Mouse (Mus musculus) heart, embryonic 13.5 days (tissue): Measurements from ENCODE around the gene Olfr883. TPM values are rescaled to one million over a fixed set of nuclear protein-coding genes. Genes with fewer than 3 reads are reported as not detected.

Source experiments
- ATAC-seq: fragments of 200-750 bp; cut with Nextera tagmentation; 2 replicates; pipeline ENCODE4 v1.8.0; 2017; ENCODE audit warnings: moderate TSS enrichment; ENCODE audit not compliant: insufficient number of reproducible peaks, low FRiP score, low TSS enrichment; ENCODE audit errors: extremely low read depth
- H3K27ac ChIP-seq: fragments of 300-500 bp; sonication (generic); replicated peaks from 2 replicates; pipeline ENCODE4 v1.5.1; 2015; ENCODE audit warnings: moderate library complexity, mild to moderate bottlenecking, inconsistent platforms
- H3K27me3 ChIP-seq: fragments of 300-500 bp; sonication (generic); replicated peaks from 2 replicates; pipeline ENCODE4 v1.6.1; 2015; ENCODE audit warnings: mild to moderate bottlenecking, inconsistent platforms
- H3K36me3 ChIP-seq: fragments of 300-500 bp; sonication (generic); 2 replicates; pipeline ENCODE4 v1.6.1; 2015; ENCODE audit warnings: mild to moderate bottlenecking, inconsistent platforms
- H3K4me1 ChIP-seq: fragments of 300-500 bp; sonication (generic); 2 replicates; pipeline ENCODE4 v1.6.1; 2015; ENCODE audit warnings: inconsistent platforms
- H3K4me2 ChIP-seq: fragments of 300-500 bp; sonication (generic); 2 replicates; pipeline ENCODE4 v1.6.1; 2015; ENCODE audit warnings: inconsistent platforms, mild to moderate bottlenecking, moderate library complexity
- H3K4me3 ChIP-seq: fragments of 300-500 bp; sonication (generic); 2 replicates; pipeline ENCODE4 v1.5.1; 2015; ENCODE audit warnings: moderate library complexity, mild to moderate bottlenecking, inconsistent platforms
- H3K9ac ChIP-seq: fragments of 300-500 bp; sonication (generic); 2 replicates; pipeline ENCODE4 v1.6.1; 2015; ENCODE audit warnings: inconsistent platforms, mild to moderate bottlenecking, moderate library complexity
- H3K9me3 ChIP-seq: fragments of 300-500 bp; sonication (generic); 2 replicates; pipeline ENCODE4 v1.6.1; 2016; ENCODE audit warnings: inconsistent platforms
- WGBS: fragments of 180-500 bp; shearing (Covaris S2); methylation state at CpG from one replicate; pipeline ENCODE4 v1.1.7; 2015; ENCODE audit warnings: mixed read lengths; 5-methylcytosine and 5-hydroxymethylcytosine counted together
- polyA plus RNA-seq: library from polyadenylated mRNA; unstranded; fragments of >200 nt; fragmentation: Nextera tagmentation; extraction: Ambion mirVana; gene quantifications from 2 replicates; pipeline ENCODE4 v1.2.1, GENCODE M21; 2015

Gene Olfr883
- not detected in 2 replicates for polyA plus RNA-seq

GRCm38 (mm10) chr9:38025508-38025907, at the start of gene Olfr883:
Gene Olfr883, plus strand, starts transcription at chr9:38025808.
- Histone ChIP-seq H3K27ac (no peak within 1 kb of the TSS), H3K9ac (no peak within 1 kb of the TSS), H3K27me3 (no peaks in the 10 kb centered on the region), H3K36me3 (no peaks in the 10 kb centered on the region), H3K9me3 (no peaks in the 10 kb centered on the region), H3K4me1 (no peaks in the 10 kb centered on the region), H3K4me2 (no peak within 1 kb of the TSS), H3K4me3 (no peak within 1 kb of the TSS)
- no peak for ATAC-seq
- WGBS, result 76% methylated on average over 1 of the region's 1 CpGs

GRCm38 (mm10) chr9:37991525-37991924, 34.1 kb upstream of the Olfr883 start, which contains the start of gene Olfr881:
Gene Olfr881, plus strand, starts transcription at chr9:37991825.
- Histone ChIP-seq H3K9me3 (no peaks in the 10 kb centered on the region), H3K4me3 (no peak within 1 kb of the TSS), H3K36me3 (no peaks in the 10 kb centered on the region), H3K9ac (no peak within 1 kb of the TSS), H3K4me2 (no peak within 1 kb of the TSS), H3K27me3 (no peaks in the 10 kb centered on the region), H3K4me1 (no peaks in the 10 kb centered on the region), H3K27ac (no peak within 1 kb of the TSS)
- no peak for ATAC-seq

GRCm38 (mm10) chr9:37998581-37999204, 26.9 kb upstream of the Olfr883 start:
- Histone ChIP-seq H3K4me1 (no peaks in the 10 kb centered on the region), H3K9me3 (no peaks in the 10 kb centered on the region), H3K4me3 (no peak overlapping the region), H3K27ac (no peak overlapping the region), H3K9ac (no peak overlapping the region), H3K27me3 (no peaks in the 10 kb centered on the region), H3K36me3 (no peaks in the 10 kb centered on the region), H3K4me2 (no peak overlapping the region)
- 37% methylated on average over 2 of the region's 2 CpGs for WGBS
- no peak for ATAC-seq

DNA sequence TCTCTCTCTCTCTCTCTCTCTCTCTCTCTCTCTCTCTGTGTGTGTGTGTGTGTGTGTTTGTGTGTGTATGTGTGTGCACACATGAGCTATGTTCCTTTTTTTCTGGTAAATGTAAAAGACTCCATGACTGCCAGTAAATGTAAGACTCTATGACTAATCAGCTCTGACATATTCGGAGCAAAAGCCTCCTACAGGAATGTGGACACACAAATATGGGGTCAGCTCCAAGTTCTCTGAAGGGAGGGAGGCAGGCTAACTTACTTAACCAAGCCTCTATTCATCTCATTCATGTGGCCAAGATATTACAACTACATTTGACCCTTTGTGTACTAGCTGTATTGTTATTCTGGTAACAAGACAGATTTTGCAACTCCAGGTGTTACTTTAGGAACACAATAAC, 25.6 kb upstream of the Olfr883 start:
- ATAC-seq, result no peak
- Histone ChIP-seq H3K4me1 (no peaks in the 10 kb centered on the region), H3K4me2 (no peak overlapping the region), H3K27me3 (no peaks in the 10 kb centered on the region), H3K9me3 (no peaks in the 10 kb centered on the region), H3K4me3 (no peak overlapping the region), H3K27ac (no peak overlapping the region), H3K9ac (no peak overlapping the region), H3K36me3 (no peaks in the 10 kb centered on the region)
- WGBS, result 38% methylated on average over 1 of the region's 1 CpGs

GRCm38 (mm10) chr9:38046255-38046654, 20.6 kb downstream of the Olfr883 start, which contains the start of gene Olfr884:
Gene Olfr884, plus strand, starts transcription at chr9:38046555.
- Histone ChIP-seq H3K9ac (no peak within 1 kb of the TSS), H3K27me3 (no peaks in the 10 kb centered on the region), H3K27ac (no peak within 1 kb of the TSS), H3K4me1 (no peaks in the 10 kb centered on the region), H3K4me2 (no peak within 1 kb of the TSS), H3K9me3 (no peaks in the 10 kb centered on the region), H3K4me3 (no peak within 1 kb of the TSS), H3K36me3 (no peaks in the 10 kb centered on the region)
- 41% methylated on average over 1 of the region's 1 CpGs for WGBS
- ATAC-seq, result no peak

DNA sequence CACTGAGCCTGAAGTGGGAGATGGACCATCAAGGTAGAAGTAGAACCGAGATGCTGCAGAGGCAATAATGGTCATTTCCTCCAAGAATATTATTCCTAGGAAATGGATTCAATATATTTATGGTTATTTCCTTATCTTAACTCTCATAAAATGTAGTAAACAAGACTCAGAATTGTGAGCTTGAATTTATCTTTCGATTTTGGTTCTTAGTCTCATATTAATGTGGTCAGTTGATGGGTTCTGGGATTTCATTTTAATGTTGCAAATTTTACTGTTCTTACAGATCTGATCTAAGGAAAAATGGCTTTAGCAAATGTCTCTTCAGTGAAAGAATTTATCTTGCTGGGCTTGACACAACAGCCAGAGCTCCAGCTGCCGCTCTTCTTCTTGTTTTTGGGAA, 35.4 kb downstream of the Olfr883 start, which contains the start of gene Olfr885:
Gene Olfr885, plus strand, starts transcription at position 301 of the 400 bp plus-strand sequence.
- H3K9me3 ChIP-seq, result no peaks in the 10 kb centered on the region
- no peak within 1 kb of the TSS for H3K27ac ChIP-seq
- no peaks in the 10 kb centered on the region for H3K36me3 ChIP-seq
- no peak within 1 kb of the TSS for H3K4me3 ChIP-seq
- H3K4me1 ChIP-seq, result no peaks in the 10 kb centered on the region
- no peak within 1 kb of the TSS for H3K4me2 ChIP-seq
- no peak within 1 kb of the TSS for H3K9ac ChIP-seq
- WGBS, result 71% methylated on average over 3 of the region's 3 CpGs
- ATAC-seq, result no peak
- H3K27me3 ChIP-seq, result no peaks in the 10 kb centered on the region

Other genes with a start within 250 kb of the Olfr883 start
- not detected in 2 replicates for gene Olfr876, start 222.8 kb upstream of the Olfr883 start, polyA plus RNA-seq
- gene Olfr877, start 171.5 kb upstream of the Olfr883 start, polyA plus RNA-seq, result not detected in 2 replicates
- gene Olfr145, start 129.1 kb upstream of the Olfr883 start, polyA plus RNA-seq, result not detected in 2 replicates
- not detected in 2 replicates for gene Olfr878, start 108.0 kb upstream of the Olfr883 start, polyA plus RNA-seq
- gene Olfr881, start 34.0 kb upstream of the Olfr883 start, polyA plus RNA-seq, result not detected in 2 replicates
- not detected in 2 replicates for gene Olfr884, start 20.7 kb downstream of the Olfr883 start, polyA plus RNA-seq
- gene Olfr885, start 35.5 kb downstream of the Olfr883 start, polyA plus RNA-seq, result not detected in 2 replicates
- not detected in 2 replicates for gene Olfr887, start 58.3 kb downstream of the Olfr883 start, polyA plus RNA-seq
- gene Olfr888, start 82.3 kb downstream of the Olfr883 start, polyA plus RNA-seq, result not detected in 2 replicates
- 0.04 TPM in 1 of 2 replicates, not detected in the other for gene Olfr889, start 89.4 kb downstream of the Olfr883 start, polyA plus RNA-seq
- not detected in 2 replicates for gene Olfr890, start 116.7 kb downstream of the Olfr883 start, polyA plus RNA-seq
- not detected in 2 replicates for gene Olfr891, start 155.0 kb downstream of the Olfr883 start, polyA plus RNA-seq
- gene Olfr893, start 182.6 kb downstream of the Olfr883 start, polyA plus RNA-seq, result not detected in 2 replicates
- not detected in 2 replicates for gene Olfr894, start 192.2 kb downstream of the Olfr883 start, polyA plus RNA-seq
- gene Olfr143, start 227.0 kb downstream of the Olfr883 start, polyA plus RNA-seq, result not detected in 2 replicates
- gene Olfr895, start 242.0 kb downstream of the Olfr883 start, polyA plus RNA-seq, result not detected in 2 replicates